Mouse (Mus musculus) intestine, postnatal 0 days (tissue): Measurements from ENCODE around the gene 9630041A04Rik. TPM values are rescaled to one million over a fixed set of nuclear protein-coding genes. Genes with fewer than 3 reads are reported as not detected.

Source experiments
- ATAC-seq: fragments of 200-750 bp; cut with Nextera tagmentation; 2 replicates; pipeline ENCODE4 v1.8.0; 2017; ENCODE audit warnings: mild to moderate bottlenecking, moderate TSS enrichment, moderate library complexity
- H3K27ac ChIP-seq: fragments of 300-500 bp; sonication (generic); 2 replicates; pipeline ENCODE4 v1.5.1; 2014; ENCODE audit warnings: mild to moderate bottlenecking, low read depth, low read length, moderate library complexity
- H3K27me3 ChIP-seq: fragments of 300-500 bp; sonication (generic); replicated peaks from 2 replicates; pipeline ENCODE4 v1.6.1; 2014; ENCODE audit warnings: low read length, mixed read lengths; ENCODE audit not compliant: control insufficient read depth, insufficient read depth
- H3K36me3 ChIP-seq: fragments of 300-500 bp; sonication (generic); 2 replicates; pipeline ENCODE4 v1.6.1; 2014; ENCODE audit warnings: mild to moderate bottlenecking, moderate library complexity; ENCODE audit not compliant: control insufficient read depth, insufficient read depth
- H3K4me1 ChIP-seq: fragments of 300-500 bp; sonication (generic); replicated peaks from 2 replicates; pipeline ENCODE4 v1.6.1; 2014; ENCODE audit warnings: antibody characterized with exemption, low read length, mixed read lengths; ENCODE audit not compliant: control insufficient read depth, insufficient read depth
- H3K4me2 ChIP-seq: fragments of 300-500 bp; sonication (generic); replicated peaks from 2 replicates; pipeline ENCODE4 v1.6.1; 2014; ENCODE audit warnings: low read depth, mild to moderate bottlenecking, moderate library complexity
- H3K4me3 ChIP-seq: fragments of 300-500 bp; sonication (generic); 2 replicates; pipeline ENCODE4 v1.5.1; 2014; ENCODE audit warnings: low read depth, low read length
- H3K9ac ChIP-seq: fragments of 300-500 bp; sonication (generic); 2 replicates; pipeline ENCODE4 v1.6.1; 2014; ENCODE audit warnings: mild to moderate bottlenecking, low read depth, low read length
- H3K9me3 ChIP-seq: fragments of 300-500 bp; sonication (generic); 2 replicates; pipeline ENCODE4 v1.6.1; 2016; ENCODE audit warnings: mixed run types; ENCODE audit not compliant: control insufficient read depth
- CTCF ChIP-seq: sonication (generic); IDR thresholded peaks from 2 replicates; pipeline ENCODE4 v1.5.1; 2016; ENCODE audit warnings: low read depth, mild to moderate bottlenecking, control low read depth, antibody characterized with exemption, moderate library complexity
- WGBS: fragments of 180-500 bp; shearing (Covaris S2); extraction: QIAGEN DNeasy Blood & Tissue Kit; methylation state at CpG from one replicate; pipeline ENCODE4 v1.1.7; 2014; 5-methylcytosine and 5-hydroxymethylcytosine counted together
- polyA plus RNA-seq: library from polyadenylated mRNA; unstranded; fragments of >200 nt; fragmentation: Nextera tagmentation; extraction: Ambion mirVana; gene quantifications from 2 replicates; pipeline ENCODE4 v1.2.1, GENCODE M21; 2015

9630041A04Rik gene
- polyA plus RNA-seq, 1 experiment from 2014 or later, result not detected

GRCm38 (mm10) chr9:101976884-101977465 lies 115.3 kb downstream of the 9630041A04Rik start:
- TF ChIP-seq CTCF, result no peak
- H3K4me2 ChIP-seq, result no peak overlapping the region
- no peak overlapping the region for H3K27ac ChIP-seq
- no peaks in the 10 kb centered on the region for H3K36me3 ChIP-seq
- H3K27me3 ChIP-seq, result no peaks in the 10 kb centered on the region
- 80% methylated on average over 4 of the region's 4 CpGs for WGBS
- H3K9ac ChIP-seq, result no peak overlapping the region
- H3K9me3 ChIP-seq, result no peaks in the 10 kb centered on the region
- ATAC-seq, result no peak
- no peak overlapping the region for H3K4me3 ChIP-seq
- H3K4me1 ChIP-seq, result no peaks in the 10 kb centered on the region

- Histone ChIP-seq H3K36me3 (no peaks in the 10 kb centered on the region), H3K27ac (no peak overlapping the region), H3K9ac (no peak overlapping the region), H3K4me3 (no peak overlapping the region), H3K4me2 (no peak overlapping the region), H3K27me3 (no peaks in the 10 kb centered on the region), H3K9me3 (no peaks in the 10 kb centered on the region), H3K4me1 (no peaks in the 10 kb centered on the region)
- 85% methylated on average over 2 of the region's 2 CpGs for WGBS
- ATAC-seq, result no peak
- TF ChIP-seq CTCF, result no peak
Observed at GRCm38 (mm10) chr9:101981161-101981560, 119.5 kb downstream of the 9630041A04Rik start.

GRCm38 (mm10) chr9:101982378-101982777 lies 120.7 kb downstream of the 9630041A04Rik start:
- 77% methylated on average over 7 of the region's 7 CpGs for WGBS
- no peak overlapping the region for H3K27ac ChIP-seq
- H3K4me2 ChIP-seq, result no peak overlapping the region
- H3K36me3 ChIP-seq, result no peaks in the 10 kb centered on the region
- no peaks in the 10 kb centered on the region for H3K9me3 ChIP-seq
- no peak for ATAC-seq
- H3K4me3 ChIP-seq, result no peak overlapping the region
- no peaks in the 10 kb centered on the region for H3K4me1 ChIP-seq
- H3K9ac ChIP-seq, result no peak overlapping the region
- no peak for TF ChIP-seq CTCF
- no peaks in the 10 kb centered on the region for H3K27me3 ChIP-seq

GRCm38 (mm10) chr9:101986910-101987309 lies 125.3 kb downstream of the 9630041A04Rik start:
- whole genome bisulfite sequencing, result 80% methylated on average over 2 of the region's 2 CpGs
- TF ChIP-seq CTCF, result no peak
- H3K9ac ChIP-seq, result no peak overlapping the region
- ATAC-seq, result no peak
- H3K27me3 ChIP-seq, result no peaks in the 10 kb centered on the region
- H3K36me3 ChIP-seq, result no peaks in the 10 kb centered on the region
- H3K4me3 ChIP-seq, result no peak overlapping the region
- H3K27ac ChIP-seq, result no peak overlapping the region
- H3K4me1 ChIP-seq, result no peaks in the 10 kb centered on the region
- no peak overlapping the region for H3K4me2 ChIP-seq
- H3K9me3 ChIP-seq, result no peaks in the 10 kb centered on the region

- Histone ChIP-seq H3K4me2 (no peak overlapping the region), H3K27ac (no peak overlapping the region), H3K9ac (no peak overlapping the region), H3K4me3 (no peak overlapping the region), H3K4me1 (no peaks in the 10 kb centered on the region), H3K36me3 (no peaks in the 10 kb centered on the region), H3K27me3 (no peaks in the 10 kb centered on the region), H3K9me3 (no peaks in the 10 kb centered on the region)
- no peak for ATAC-seq
- TF ChIP-seq CTCF, result no peak
- WGBS, result 70% methylated on average over 6 of the region's 6 CpGs
Observed at GRCm38 (mm10) chr9:101990032-101990431, 128.4 kb downstream of the 9630041A04Rik start.

- no peak for TF ChIP-seq CTCF
- no peak overlapping the region for H3K27ac ChIP-seq
- no peaks in the 10 kb centered on the region for H3K27me3 ChIP-seq
- no peak overlapping the region for H3K9ac ChIP-seq
- no peak for ATAC-seq
- H3K4me1 ChIP-seq, result no peaks in the 10 kb centered on the region
- no peak overlapping the region for H3K4me2 ChIP-seq
- no peaks in the 10 kb centered on the region for H3K9me3 ChIP-seq
- H3K4me3 ChIP-seq, result no peak overlapping the region
- 77% methylated on average over 12 of the region's 12 CpGs for WGBS
- H3K36me3 ChIP-seq, result no peaks in the 10 kb centered on the region
Observed at GRCm38 (mm10) chr9:101990836-101991235, 129.2 kb downstream of the 9630041A04Rik start.
